Mouse (Mus musculus): ENCODE results near the gene Col19a1.
"Not testable (repeated sequence)": the region's sequence is repeated elsewhere in the genome, so short reads cannot be mapped to it uniquely, and the experiment has no call there.

The Col19a1 gene

GRCm38 (mm10) chr1:24587141-24587541, at the start of gene Col19a1:
Gene Col19a1 (minus strand): TSS chr1:24587472.
- DNase-seq (ENCODE audit: low spot score in 2 of 2) = peak; percentile 28

- DNase-seq (ENCODE audit: low spot score in 2 of 2) = peak in 1 of 2 experiments; percentile 27
These were observed 46.4 kb upstream of the Col19a1 start for GRCm38 (mm10) chr1:24633553-24634132.

- not testable (repeated sequence) for DNase-seq (ENCODE audit: low spot score in 2 of 2)
These were observed 25.3 kb upstream of the Col19a1 start for GRCm38 (mm10) chr1:24612556-24612955.

- DNase-seq (ENCODE audit: low spot score in 2 of 2) = no peak
These were observed 7.8 kb upstream of the Col19a1 start for GRCm38 (mm10) chr1:24595096-24595495.

- peak; percentile 55 to 76 for DNase-seq (ENCODE audit: low spot score in 2 of 2)
These were observed 717 bp downstream of the Col19a1 start for GRCm38 (mm10) chr1:24586370-24587140.

- DNase-seq (ENCODE audit: low spot score in 2 of 2) = no peak
These were observed 14.7 kb downstream of the Col19a1 start for GRCm38 (mm10) chr1:24572602-24573001.

GRCm38 (mm10) chr1:24564113-24564512, 23.2 kb downstream of the Col19a1 start:
- DNase-seq (ENCODE audit: low spot score in 2 of 2) = no peak

GRCm38 (mm10) chr1:24558005-24558404, 29.3 kb downstream of the Col19a1 start:
- no peak for DNase-seq (ENCODE audit: low spot score in 2 of 2)

GRCm38 (mm10) chr1:24553462-24553861, 33.8 kb downstream of the Col19a1 start:
- no peak for DNase-seq (ENCODE audit: low spot score in 2 of 2)

GRCm38 (mm10) chr1:24550560-24551280, 36.6 kb downstream of the Col19a1 start:
- no peak for DNase-seq (ENCODE audit: low spot score in 2 of 2)

GRCm38 (mm10) chr1:24550031-24550430, 37.2 kb downstream of the Col19a1 start:
- no peak for DNase-seq (ENCODE audit: low spot score in 2 of 2)

- DNase-seq (ENCODE audit: low spot score in 2 of 2) = no peak
These were observed 38.2 kb downstream of the Col19a1 start for GRCm38 (mm10) chr1:24549050-24549449.

- no peak for DNase-seq (ENCODE audit: low spot score in 2 of 2)
These were observed 39.7 kb downstream of the Col19a1 start for GRCm38 (mm10) chr1:24547574-24547973.

- no peak for DNase-seq (ENCODE audit: low spot score in 2 of 2)
These were observed 47.4 kb downstream of the Col19a1 start for GRCm38 (mm10) chr1:24539852-24540251.

- DNase-seq (ENCODE audit: low spot score in 2 of 2) = no peak
These were observed 60.1 kb downstream of the Col19a1 start for GRCm38 (mm10) chr1:24527194-24527593.

GRCm38 (mm10) chr1:24517462-24517861, 69.8 kb downstream of the Col19a1 start:
- DNase-seq (ENCODE audit: low spot score in 2 of 2) = no peak

- DNase-seq (ENCODE audit: low spot score in 2 of 2) = no peak
These were observed 71.9 kb downstream of the Col19a1 start for GRCm38 (mm10) chr1:24515341-24515740.

- DNase-seq (ENCODE audit: low spot score in 2 of 2) = no peak
These were observed 75.7 kb downstream of the Col19a1 start for GRCm38 (mm10) chr1:24511536-24511935.

GRCm38 (mm10) chr1:24495400-24495799, 91.9 kb downstream of the Col19a1 start:
- no peak for DNase-seq (ENCODE audit: low spot score in 2 of 2)

GRCm38 (mm10) chr1:24484161-24484560, 103.1 kb downstream of the Col19a1 start:
- no peak for DNase-seq (ENCODE audit: low spot score in 2 of 2)

GRCm38 (mm10) chr1:24471096-24471710, 116.1 kb downstream of the Col19a1 start:
- no peak for DNase-seq (ENCODE audit: low spot score in 2 of 2)

- no peak for DNase-seq (ENCODE audit: low spot score in 2 of 2)
These were observed 116.6 kb downstream of the Col19a1 start for GRCm38 (mm10) chr1:24470633-24471032.

Data from right cerebral cortex, postnatal 10 days (tissue).